Mouse (Mus musculus) bone marrow, adult 2 months (tissue): ENCODE measurements around the gene Gm28035.

Source experiments
- CTCF ChIP-seq: fragments of 200-500 bp; IDR thresholded peaks from 2 replicates; pipeline ENCODE4 v1.5.1; 2011; ENCODE audit warnings: low read length, control low read depth; ENCODE audit not compliant: control insufficient read depth, insufficient read depth
- POLR2A ChIP-seq: fragments of 200-500 bp; IDR thresholded peaks from 2 replicates; pipeline ENCODE4 v1.6.1; 2011; ENCODE audit warnings: low read depth, mild to moderate bottlenecking, control low read depth, low read length, borderline replicate concordance; ENCODE audit not compliant: control insufficient read depth

DNA sequence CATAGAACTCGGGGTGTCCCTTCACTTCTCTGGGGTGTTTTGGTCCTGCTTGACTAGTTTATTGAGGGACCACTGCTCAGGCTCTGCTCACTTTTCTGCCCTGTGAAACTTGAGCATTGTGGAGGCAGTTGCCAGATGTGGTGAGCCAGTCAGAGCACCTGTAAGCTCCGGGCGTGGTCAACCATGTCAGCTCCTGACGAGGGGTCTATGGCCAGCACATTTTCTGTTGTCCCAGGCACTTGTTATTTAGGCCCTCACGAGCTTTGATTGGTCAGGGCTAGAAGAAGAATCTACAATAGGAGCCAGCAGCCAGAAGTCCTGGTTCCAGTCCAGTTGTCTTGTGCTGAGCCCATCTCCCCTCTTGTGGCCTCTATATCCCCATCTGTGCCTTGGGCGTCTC is 23.4 kb downstream of the Gm28035 start:
- no peak for TF ChIP-seq CTCF
- TF ChIP-seq POLR2A: no peak
